Mouse (Mus musculus): ENCODE measurements around the gene Morn4. TPM values are rescaled to one million over a fixed set of nuclear protein-coding genes. Genes with fewer than 3 reads are reported as not detected.
"Not testable (repeated sequence)": the region's sequence is repeated elsewhere in the genome, so short reads cannot be mapped to it uniquely, and the experiment has no call there.

Gene Morn4
- polyA plus RNA-seq, 1 experiment from 2014 or later = 98.9 TPM

DNA sequence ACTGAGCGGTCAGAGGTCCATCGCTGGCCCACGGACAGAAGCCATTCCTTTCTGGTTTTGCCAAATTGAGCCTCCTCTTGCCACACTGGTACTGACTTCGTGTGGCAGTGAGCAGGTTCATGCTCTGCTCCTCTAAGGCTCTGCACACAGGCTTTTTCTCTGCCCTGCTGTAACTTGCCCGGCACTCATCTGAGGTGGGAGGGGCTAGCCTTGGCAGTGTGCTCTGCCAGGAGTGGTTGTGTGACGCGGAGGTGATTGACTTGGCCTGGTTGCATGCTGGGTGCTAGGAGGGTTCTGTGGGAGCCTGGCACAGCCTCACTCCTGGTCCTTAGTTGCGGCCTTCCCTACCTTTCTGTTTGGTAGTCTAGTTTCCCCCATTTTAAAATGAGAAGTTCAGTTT lies 34.3 kb upstream of the Morn4 start:
- 92% methylated on average over 8 of the region's 8 CpGs for WGBS
- no peaks in the 10 kb centered on the region for H3K4me1 ChIP-seq
- H3K36me3 ChIP-seq = peaks cover 67% of the 10 kb centered on the region

DNA sequence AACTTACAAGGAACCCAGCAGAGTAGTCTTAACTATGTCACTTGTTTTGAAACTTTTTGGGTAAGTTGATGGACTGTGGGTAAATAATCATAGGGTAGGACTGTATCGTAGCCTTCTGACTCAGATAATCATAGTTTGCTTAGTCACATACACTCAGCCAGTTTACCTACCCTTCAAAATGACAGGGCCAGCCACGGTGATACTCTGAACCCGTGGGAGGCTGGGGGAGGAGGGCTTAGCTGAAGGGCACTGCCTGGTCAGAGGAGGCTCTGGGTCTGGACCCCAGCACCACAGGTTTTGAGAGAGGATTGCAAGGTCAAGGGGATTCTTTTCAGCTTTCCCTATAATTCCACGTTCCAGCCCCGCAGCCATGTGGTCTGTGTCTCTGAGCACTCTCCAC lies 32.4 kb upstream of the Morn4 start:
- Histone ChIP-seq H3K27me3 (replicated peaks) (no peaks in the 10 kb centered on the region), H3K4me3 (no peak overlapping the region), H3K4me2 (replicated peaks) (no peak overlapping the region), H3K36me3 (peaks cover 74% of the 10 kb centered on the region), H3K4me1 (no peaks in the 10 kb centered on the region), H3K27ac (no peak overlapping the region), H3K9ac (no peak overlapping the region), H3K9me3 (no peaks in the 10 kb centered on the region)
- ATAC-seq (ENCODE audit: low FRiP score, low read depth) = no peak
- 94% methylated on average over 5 of the region's 5 CpGs for WGBS

More for the DNA sequence above, 34.3 kb upstream of the Morn4 start:
- Histone ChIP-seq H3K4me3 (no peak overlapping the region), H3K27me3 (replicated peaks) (no peaks in the 10 kb centered on the region), H3K4me2 (replicated peaks) (no peak overlapping the region), H3K9me3 (no peaks in the 10 kb centered on the region), H3K27ac (no peak overlapping the region), H3K9ac (no peak overlapping the region)
- no peak for ATAC-seq (ENCODE audit: low FRiP score, low read depth)

DNA sequence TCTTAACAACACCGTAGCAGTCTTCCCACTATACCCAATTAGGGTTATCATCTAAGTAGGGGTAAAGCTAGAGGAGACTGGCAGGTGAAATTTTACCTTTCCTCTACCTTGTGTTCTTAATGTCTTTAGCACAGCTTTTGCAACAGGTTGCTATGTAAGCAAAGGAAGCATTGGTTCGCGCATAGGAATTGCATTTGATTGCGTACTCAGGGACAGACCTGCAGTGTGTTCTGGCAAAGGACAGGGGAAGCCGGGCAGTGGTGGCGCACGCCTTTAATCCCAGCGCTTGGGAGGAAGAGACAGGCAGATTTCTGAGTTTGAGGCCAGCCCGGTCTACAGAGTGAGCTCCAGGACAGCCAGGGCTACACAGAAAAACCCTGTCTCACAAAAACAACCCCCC lies 32.0 kb upstream of the Morn4 start:
- no peaks in the 10 kb centered on the region for H3K27me3 ChIP-seq (replicated peaks)
- H3K9ac ChIP-seq = no peak overlapping the region
- no peak overlapping the region for H3K27ac ChIP-seq
- H3K9me3 ChIP-seq = no peaks in the 10 kb centered on the region
- 96% methylated on average over 9 of the region's 9 CpGs for whole genome bisulfite sequencing
- peaks cover 74% of the 10 kb centered on the region for H3K36me3 ChIP-seq
- no peak overlapping the region for H3K4me3 ChIP-seq
- H3K4me2 ChIP-seq (replicated peaks) = no peak overlapping the region
- ATAC-seq (ENCODE audit: low FRiP score, low read depth) = no peak
- H3K4me1 ChIP-seq = no peaks in the 10 kb centered on the region

DNA sequence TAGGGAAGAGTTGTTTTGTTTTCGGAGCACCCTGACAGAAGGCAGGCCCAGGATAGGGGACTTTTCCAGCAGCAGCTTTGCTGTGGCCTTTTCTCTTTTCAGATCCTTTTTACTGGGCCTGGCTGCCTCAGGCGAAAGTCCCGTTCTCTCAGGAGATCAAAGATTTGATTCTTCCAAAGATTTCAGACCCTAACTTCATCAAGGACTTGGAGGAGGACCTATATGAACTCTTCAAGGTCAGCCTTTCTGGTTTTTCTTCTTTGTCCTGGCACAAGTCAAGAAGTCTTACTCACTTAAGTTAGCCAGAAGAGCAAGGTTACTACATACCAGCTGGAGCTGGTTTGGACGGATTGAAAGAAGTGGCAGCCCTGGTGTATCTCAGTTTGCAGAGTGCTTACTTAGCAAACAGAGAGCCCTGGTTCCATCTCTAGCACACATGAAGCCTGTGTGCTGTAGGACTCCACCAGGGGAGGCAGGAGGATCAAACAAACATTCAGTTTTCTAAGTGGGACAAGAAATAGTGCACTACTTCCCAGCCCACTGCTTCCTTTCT lies 29.7 kb upstream of the Morn4 start:
- Histone ChIP-seq H3K27me3 (replicated peaks) (no peaks in the 10 kb centered on the region), H3K9me3 (no peaks in the 10 kb centered on the region), H3K4me2 (replicated peaks) (no peak overlapping the region), H3K4me1 (no peaks in the 10 kb centered on the region), H3K27ac (no peak overlapping the region), H3K9ac (no peak overlapping the region), H3K4me3 (no peak overlapping the region), H3K36me3 (peaks cover 62% of the 10 kb centered on the region)
- no peak for ATAC-seq (ENCODE audit: low FRiP score, low read depth)
- 87% methylated on average over 4 of the region's 4 CpGs for WGBS

- no peak overlapping the region for H3K4me3 ChIP-seq
- no peaks in the 10 kb centered on the region for H3K9me3 ChIP-seq
- H3K27me3 ChIP-seq (replicated peaks) = no peaks in the 10 kb centered on the region
- H3K4me1 ChIP-seq = no peaks in the 10 kb centered on the region
- WGBS = 97% methylated on average over 9 of the region's 9 CpGs
- no peak overlapping the region for H3K9ac ChIP-seq
- no peak overlapping the region for H3K27ac ChIP-seq
- H3K4me2 ChIP-seq (replicated peaks) = no peak overlapping the region
- ATAC-seq (ENCODE audit: low FRiP score, low read depth) = no peak
- peaks cover 40% of the 10 kb centered on the region for H3K36me3 ChIP-seq
Measured at GRCm38 (mm10) chr19:42104681-42105080, 18.5 kb upstream of the Morn4 start.

- Histone ChIP-seq H3K9me3 (no peaks in the 10 kb centered on the region), H3K36me3 (peaks cover 26% of the 10 kb centered on the region), H3K27ac (no peak overlapping the region), H3K4me3 (no peak overlapping the region), H3K4me1 (no peaks in the 10 kb centered on the region), H3K9ac (no peak overlapping the region), H3K27me3 (replicated peaks) (no peaks in the 10 kb centered on the region), H3K4me2 (replicated peaks) (no peak overlapping the region)
- no peak for ATAC-seq (ENCODE audit: low FRiP score, low read depth)
- 89% methylated on average over 3 of the region's 3 CpGs for WGBS
Measured at GRCm38 (mm10) chr19:42099406-42099805, 13.2 kb upstream of the Morn4 start.

GRCm38 (mm10) chr19:42090637-42091141 lies 4.5 kb upstream of the Morn4 start:
- Histone ChIP-seq H3K36me3 (peaks cover 8% of the 10 kb centered on the region), H3K4me3 (peak overlapping the region; percentile 96)
- under 1% methylated on average over 44 of the region's 52 CpGs for whole genome bisulfite sequencing

DNA sequence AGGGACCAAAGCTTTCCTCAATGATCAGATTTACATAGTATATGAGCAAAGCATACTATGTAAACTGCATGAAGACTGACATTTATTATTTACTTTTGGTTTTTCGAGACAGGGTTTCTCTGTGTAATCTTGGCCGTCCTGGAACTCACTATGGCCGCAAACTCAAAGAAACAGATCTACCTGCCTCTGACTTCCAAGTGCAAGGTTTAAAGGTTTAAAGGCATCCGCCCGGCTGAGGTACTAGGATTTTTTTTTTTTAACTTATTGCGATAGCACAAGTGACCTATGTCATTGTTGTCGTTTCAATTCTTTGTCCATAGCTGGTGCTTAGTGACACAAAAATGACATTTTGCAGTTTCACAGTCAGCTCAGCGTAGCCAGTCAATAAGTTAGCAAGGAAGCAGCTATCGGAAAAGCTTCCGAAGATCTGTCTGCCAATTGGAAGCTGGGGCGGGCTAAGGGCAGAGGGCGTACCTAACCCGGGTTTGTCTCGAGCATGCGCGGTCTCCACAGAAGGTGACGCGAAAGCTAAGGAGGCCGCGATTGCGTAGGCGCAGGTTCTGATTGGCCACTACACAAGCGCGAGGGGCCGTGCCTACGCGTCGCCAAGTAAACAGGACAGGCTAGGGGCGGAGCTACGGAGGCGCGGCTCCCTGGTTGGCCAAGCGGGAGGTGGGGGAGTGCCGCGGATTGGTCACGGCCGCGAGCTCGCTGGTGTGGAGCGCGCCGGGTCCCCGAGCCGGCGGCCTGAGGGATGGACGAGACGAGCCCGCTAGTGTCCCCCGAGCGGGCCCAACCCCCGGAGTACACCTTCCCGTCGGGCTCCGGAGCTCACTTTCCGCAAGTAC lies 3.8 kb upstream of the Morn4 start, which contains the start of gene Pi4k2a:
TSS of gene Pi4k2a (plus strand) at position 723 of the 848 bp plus-strand sequence.
- no peaks in the 10 kb centered on the region for H3K9me3 ChIP-seq
- peaks cover 31% of the 10 kb centered on the region for H3K4me1 ChIP-seq
- H3K27ac ChIP-seq = peak within 1 kb of the TSS; percentile 91
- H3K27me3 ChIP-seq (replicated peaks) = no peaks in the 10 kb centered on the region
- H3K36me3 ChIP-seq = peaks cover 5% of the 10 kb centered on the region; the same call in 1 of the 2 replicates
- WGBS = 2% methylated on average over 55 of the region's 55 CpGs
- H3K4me2 ChIP-seq (replicated peaks) = peak within 1 kb of the TSS; percentile 79
- peak; percentile 98 for ATAC-seq (ENCODE audit: low FRiP score, low read depth)
- peak within 1 kb of the TSS; percentile 96 for H3K4me3 ChIP-seq
- peak within 1 kb of the TSS; percentile 95 for H3K9ac ChIP-seq

More at GRCm38 (mm10) chr19:42090637-42091141, 4.5 kb upstream of the Morn4 start:
- peak; percentile 72 for ATAC-seq (ENCODE audit: low FRiP score, low read depth)
- H3K9ac ChIP-seq = peak overlapping the region; percentile 95
- H3K27ac ChIP-seq = peak overlapping the region; percentile 91
- H3K4me2 ChIP-seq (replicated peaks) = peak overlapping the region; percentile 79
- H3K27me3 ChIP-seq (replicated peaks) = no peaks in the 10 kb centered on the region
- no peaks in the 10 kb centered on the region for H3K9me3 ChIP-seq
- H3K4me1 ChIP-seq = peaks cover 27% of the 10 kb centered on the region

DNA sequence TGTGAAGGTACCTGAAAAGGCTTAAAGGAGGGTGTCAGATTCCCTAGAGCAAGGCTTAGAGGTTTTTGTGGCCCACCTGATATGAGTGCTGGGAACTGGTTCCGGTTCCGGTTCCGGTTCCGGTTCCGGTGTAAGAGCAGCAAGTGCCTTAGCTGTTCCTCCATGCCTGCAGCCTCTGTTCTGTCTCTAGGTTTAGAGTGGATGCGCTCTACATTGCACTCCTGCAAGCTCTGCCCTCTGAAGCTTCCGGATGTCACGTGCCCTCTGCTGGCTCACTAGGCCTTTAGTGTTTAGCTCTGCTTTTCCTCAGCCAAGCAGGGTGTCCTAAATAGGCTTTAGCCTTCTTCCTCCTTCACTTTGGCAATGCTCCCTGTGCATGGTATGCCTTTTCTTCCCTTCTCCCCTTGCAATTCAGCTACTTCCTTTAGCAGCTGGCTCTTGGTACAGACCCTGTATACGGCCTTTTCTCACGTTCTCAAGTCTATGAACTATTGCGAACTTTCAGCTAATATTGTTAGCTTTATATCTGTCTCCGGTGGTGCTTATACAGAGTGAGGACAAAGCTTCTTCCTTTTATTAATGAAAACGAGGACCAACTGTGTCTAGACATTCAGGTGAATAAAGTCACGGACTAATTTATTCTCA lies 3.1 kb upstream of the Morn4 start:
- H3K4me1 ChIP-seq = peaks cover 31% of the 10 kb centered on the region
- no peaks in the 10 kb centered on the region for H3K9me3 ChIP-seq
- H3K27ac ChIP-seq = 0 out of 2 replicates have a peak overlapping the region, but pooled peaks have one; percentile 26
- no peaks in the 10 kb centered on the region for H3K27me3 ChIP-seq (replicated peaks)
- H3K9ac ChIP-seq = no peak overlapping the region
- no peak for ATAC-seq (ENCODE audit: low FRiP score, low read depth)
- peak overlapping the region; percentile 79 for H3K4me2 ChIP-seq (replicated peaks)
- peak overlapping the region; percentile 96; the same call in 1 of the 2 replicates for H3K4me3 ChIP-seq
- 31% methylated on average over 14 of the region's 14 CpGs for WGBS
- H3K36me3 ChIP-seq = peaks cover 5% of the 10 kb centered on the region; the same call in 1 of the 2 replicates

- H3K4me3 ChIP-seq = peak overlapping the region; percentile 80
- 7% methylated on average over 10 of the region's 10 CpGs for WGBS
- H3K9me3 ChIP-seq = no peaks in the 10 kb centered on the region
- no peak overlapping the region for H3K27ac ChIP-seq
- H3K4me1 ChIP-seq = peaks cover 17% of the 10 kb centered on the region
- no peak for ATAC-seq (ENCODE audit: low FRiP score, low read depth)
- no peaks in the 10 kb centered on the region for H3K27me3 ChIP-seq (replicated peaks)
- H3K36me3 ChIP-seq = no peaks in the 10 kb centered on the region
- H3K4me2 ChIP-seq (replicated peaks) = peak overlapping the region; percentile 93
- H3K9ac ChIP-seq = peak overlapping the region; percentile 77
Measured at GRCm38 (mm10) chr19:42085690-42086089, 467 bp downstream of the Morn4 start.

DNA sequence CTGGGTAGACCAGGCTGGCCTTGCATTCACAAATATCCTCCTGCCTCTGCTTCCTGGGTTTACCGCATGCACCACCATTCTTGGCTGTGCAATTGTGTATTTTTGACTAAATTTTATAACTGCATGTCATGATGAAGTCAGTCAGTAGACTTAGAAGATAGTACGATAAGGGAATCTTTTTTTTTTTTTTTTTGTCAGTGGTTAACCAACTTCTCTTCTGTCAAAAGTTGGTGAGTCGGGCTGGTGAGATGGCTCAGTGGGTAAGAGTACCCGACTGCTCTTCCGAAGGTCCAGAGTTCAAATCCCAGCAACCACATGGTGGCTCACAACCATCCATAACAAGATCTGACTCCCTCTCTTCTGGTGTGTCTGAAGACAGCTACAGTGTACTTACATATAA lies 4.5 kb downstream of the Morn4 start:
- not testable (repeated sequence) for ATAC-seq (ENCODE audit: low FRiP score, low read depth); H3K4me2 ChIP-seq (replicated peaks); H3K27ac ChIP-seq; H3K4me1 ChIP-seq; H3K9me3 ChIP-seq; H3K9ac ChIP-seq; H3K36me3 ChIP-seq; H3K4me3 ChIP-seq; H3K27me3 ChIP-seq (replicated peaks)
- 96% methylated on average over 5 of the region's 5 CpGs for WGBS

GRCm38 (mm10) chr19:42080469-42080868 lies 5.7 kb downstream of the Morn4 start:
- ATAC-seq (ENCODE audit: low FRiP score, low read depth) = no peak
- 76% methylated on average over 11 of the region's 11 CpGs for WGBS
- no peaks in the 10 kb centered on the region for H3K27me3 ChIP-seq (replicated peaks)

More at GRCm38 (mm10) chr19:42080469-42080868, 5.7 kb downstream of the Morn4 start:
- Histone ChIP-seq H3K27ac (no peak overlapping the region), H3K9me3 (no peaks in the 10 kb centered on the region), H3K36me3 (peaks cover 16% of the 10 kb centered on the region), H3K4me2 (replicated peaks) (no peak overlapping the region), H3K9ac (no peak overlapping the region), H3K4me1 (peaks cover 2% of the 10 kb centered on the region), H3K4me3 (no peak overlapping the region)

Measured in neural tube, embryonic 12.5 days (tissue).